Mouse (Mus musculus): Measurements from ENCODE around the gene Ebi3. TPM values are rescaled to one million over a fixed set of nuclear protein-coding genes. Genes with fewer than 3 reads are reported as not detected.

Ebi3 gene
- polyA plus RNA-seq, 1 experiment from 2014 or later: 2.8 TPM

GRCm38 (mm10) chr17:55949400-55949799 lies 3.0 kb upstream of the Ebi3 start, which contains the start of gene Zfp119b:
TSS of gene Zfp119b (minus strand) at chr17:55949500.
- no peak for DNase-seq (ENCODE audit: low spot score)
- 88% methylated on average over 2 of the region's 2 CpGs for WGBS
- H3K4me1 ChIP-seq (replicated peaks): peaks cover 9% of the 10 kb centered on the region

DNA sequence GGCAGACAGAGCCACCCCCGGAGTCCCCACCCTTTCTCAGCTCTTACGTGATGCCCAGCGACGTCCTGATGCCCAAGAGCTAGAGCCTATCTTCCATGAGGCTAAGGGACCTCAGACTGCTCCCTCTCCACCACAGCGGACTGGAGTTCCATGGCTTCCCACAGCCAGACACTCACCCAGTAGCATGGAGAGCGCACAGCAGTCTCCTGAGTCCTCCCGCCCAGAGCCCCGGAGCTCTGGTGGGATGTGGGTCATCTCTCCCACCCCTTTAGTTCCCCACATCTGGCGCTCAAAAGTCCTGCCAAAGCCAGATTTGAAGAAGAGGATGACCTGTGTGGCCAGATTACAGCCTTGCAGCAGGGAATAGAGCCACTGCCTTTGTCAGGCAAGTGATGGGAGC lies 1.8 kb upstream of the Ebi3 start:
- Histone ChIP-seq H3K4me1 (replicated peaks) (peaks cover 6% of the 10 kb centered on the region), H3K9me3 (no peaks in the 10 kb centered on the region), H3K27ac (no peak overlapping the region), H3K27me3 (ENCODE audit: insufficient read depth, poor library complexity, severe bottlenecking) (peaks cover 14% of the 10 kb centered on the region), H3K4me3 (no peak overlapping the region), H3K36me3 (no peaks in the 10 kb centered on the region)
- no peak for DNase-seq (ENCODE audit: low spot score)
- WGBS: 80% methylated on average over 9 of the region's 9 CpGs

More at GRCm38 (mm10) chr17:55949400-55949799, 3.0 kb upstream of the Ebi3 start, which contains the start of gene Zfp119b:
- no peaks in the 10 kb centered on the region for H3K9me3 ChIP-seq
- no peak within 1 kb of the TSS for H3K27ac ChIP-seq
- H3K27me3 ChIP-seq (ENCODE audit: insufficient read depth, poor library complexity, severe bottlenecking): peaks cover 3% of the 10 kb centered on the region
- H3K4me3 ChIP-seq: no peak within 1 kb of the TSS
- no peaks in the 10 kb centered on the region for H3K36me3 ChIP-seq

DNA sequence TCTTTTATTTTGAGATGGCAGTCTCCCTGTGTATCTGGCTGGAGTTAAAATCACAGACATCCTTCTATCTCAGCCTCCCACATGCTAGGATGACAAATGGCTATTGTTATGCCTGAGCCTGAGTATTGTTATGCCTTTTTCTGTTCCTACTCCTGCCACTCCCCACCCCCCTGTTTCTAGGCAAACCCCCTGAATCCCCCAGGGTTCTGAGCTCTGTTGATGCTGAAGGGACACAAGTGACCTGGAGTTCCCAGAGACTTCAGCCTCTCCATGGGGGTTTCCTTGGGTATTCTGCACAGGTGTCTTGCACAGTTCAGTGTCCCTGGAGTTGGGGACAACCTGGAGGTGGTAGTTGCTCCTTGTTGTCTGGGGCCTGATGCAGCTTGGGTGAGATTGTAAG lies 399 bp upstream of the Ebi3 start:
- Histone ChIP-seq H3K36me3 (no peaks in the 10 kb centered on the region), H3K9me3 (no peaks in the 10 kb centered on the region), H3K27ac (no peak overlapping the region), H3K4me3 (no peak overlapping the region), H3K27me3 (ENCODE audit: insufficient read depth, poor library complexity, severe bottlenecking) (peaks cover 14% of the 10 kb centered on the region), H3K4me1 (replicated peaks) (peaks cover 14% of the 10 kb centered on the region)
- no peak for DNase-seq (ENCODE audit: low spot score)

GRCm38 (mm10) chr17:55953751-55954150 lies 1.3 kb downstream of the Ebi3 start:
- Histone ChIP-seq H3K27ac (no peak overlapping the region), H3K4me3 (no peak overlapping the region), H3K4me1 (replicated peaks) (peaks cover 31% of the 10 kb centered on the region), H3K36me3 (no peaks in the 10 kb centered on the region), H3K27me3 (ENCODE audit: insufficient read depth, poor library complexity, severe bottlenecking) (peaks cover 14% of the 10 kb centered on the region), H3K9me3 (no peaks in the 10 kb centered on the region)
- 79% methylated on average over 6 of the region's 6 CpGs for WGBS
- no peak for DNase-seq (ENCODE audit: low spot score)

DNA sequence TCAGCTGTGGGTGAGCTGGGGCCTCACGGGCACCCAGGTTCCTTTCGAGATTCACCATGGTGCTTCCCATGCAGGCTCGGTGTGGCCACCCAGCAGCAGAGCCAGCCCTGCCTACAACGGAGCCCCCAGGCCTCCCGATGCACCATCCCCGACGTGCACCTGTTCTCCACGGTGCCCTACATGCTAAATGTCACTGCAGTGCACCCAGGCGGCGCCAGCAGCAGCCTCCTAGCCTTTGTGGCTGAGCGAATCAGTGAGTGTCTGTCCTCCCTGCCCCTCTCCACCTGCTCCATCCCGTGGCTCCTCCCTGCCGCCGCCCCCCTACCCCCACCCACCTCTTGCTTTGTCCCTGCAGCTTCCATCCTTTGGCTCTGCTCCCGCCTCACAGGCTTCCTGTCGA lies 1.8 kb downstream of the Ebi3 start:
- no peaks in the 10 kb centered on the region for H3K36me3 ChIP-seq
- H3K4me1 ChIP-seq (replicated peaks): peaks cover 31% of the 10 kb centered on the region
- 41% methylated on average over 16 of the region's 16 CpGs for WGBS
- no peak overlapping the region for H3K4me3 ChIP-seq
- no peaks in the 10 kb centered on the region for H3K9me3 ChIP-seq
- no peak overlapping the region; the same call in 1 of the 2 replicates for H3K27ac ChIP-seq
- no peak for DNase-seq (ENCODE audit: low spot score)
- H3K27me3 ChIP-seq (ENCODE audit: insufficient read depth, poor library complexity, severe bottlenecking): peaks cover 14% of the 10 kb centered on the region

DNA sequence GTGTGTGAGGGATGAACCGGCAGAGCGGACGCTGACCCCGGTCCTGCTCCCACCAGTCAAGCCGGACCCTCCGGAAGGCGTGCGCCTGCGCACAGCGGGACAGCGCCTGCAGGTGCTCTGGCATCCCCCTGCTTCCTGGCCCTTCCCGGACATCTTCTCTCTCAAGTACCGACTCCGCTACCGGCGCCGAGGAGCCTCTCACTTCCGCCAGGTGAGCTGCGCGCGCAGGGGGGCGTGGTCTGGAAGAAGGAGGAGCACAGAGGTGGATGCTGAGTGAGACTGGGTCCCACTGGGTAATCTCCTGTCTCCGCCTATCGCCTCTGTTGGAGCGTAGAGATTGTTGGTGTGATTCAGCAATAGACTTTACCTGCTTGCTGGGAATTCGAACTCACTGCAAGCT lies 3.7 kb downstream of the Ebi3 start:
- peaks cover 39% of the 10 kb centered on the region for H3K4me1 ChIP-seq (replicated peaks)
- WGBS: 1% methylated on average over 26 of the region's 26 CpGs
- peak overlapping the region; percentile 74 for H3K27ac ChIP-seq

GRCm38 (mm10) chr17:55956591-55956990 lies 4.2 kb downstream of the Ebi3 start:
- H3K36me3 ChIP-seq: peaks cover 12% of the 10 kb centered on the region
- H3K27ac ChIP-seq: no peak overlapping the region
- 30% methylated on average over 6 of the region's 6 CpGs for WGBS
- peaks cover 39% of the 10 kb centered on the region for H3K4me1 ChIP-seq (replicated peaks)
- DNase-seq (ENCODE audit: low spot score): no peak
- peak overlapping the region; percentile 57 for H3K4me3 ChIP-seq
- H3K9me3 ChIP-seq: no peaks in the 10 kb centered on the region
- peaks cover 14% of the 10 kb centered on the region for H3K27me3 ChIP-seq (ENCODE audit: insufficient read depth, poor library complexity, severe bottlenecking)

More for the DNA sequence above, 3.7 kb downstream of the Ebi3 start:
- peak; percentile 72 for DNase-seq (ENCODE audit: low spot score)
- no peaks in the 10 kb centered on the region for H3K9me3 ChIP-seq
- peaks cover 7% of the 10 kb centered on the region for H3K36me3 ChIP-seq
- H3K27me3 ChIP-seq (ENCODE audit: insufficient read depth, poor library complexity, severe bottlenecking): peaks cover 14% of the 10 kb centered on the region
- peak overlapping the region; percentile 57 for H3K4me3 ChIP-seq

- DNase-seq (ENCODE audit: low spot score): peak; percentile 81
- peak overlapping the region; percentile 57; the same call in 1 of the 2 replicates for H3K4me3 ChIP-seq
- peaks cover 14% of the 10 kb centered on the region for H3K27me3 ChIP-seq (ENCODE audit: insufficient read depth, poor library complexity, severe bottlenecking)
- 15% methylated on average over 9 of the region's 9 CpGs for WGBS
- H3K36me3 ChIP-seq: peaks cover 18% of the 10 kb centered on the region
- H3K27ac ChIP-seq: peak overlapping the region; percentile 69
- H3K9me3 ChIP-seq: no peaks in the 10 kb centered on the region
- peaks cover 37% of the 10 kb centered on the region for H3K4me1 ChIP-seq (replicated peaks)
Measured at GRCm38 (mm10) chr17:55957168-55957567, 4.7 kb downstream of the Ebi3 start.

GRCm38 (mm10) chr17:55957726-55958583 lies 5.5 kb downstream of the Ebi3 start:
- peak overlapping the region; percentile 90 for H3K27ac ChIP-seq
- peaks cover 23% of the 10 kb centered on the region for H3K36me3 ChIP-seq
- H3K4me3 ChIP-seq: peak overlapping the region; percentile 57
- H3K9me3 ChIP-seq: no peaks in the 10 kb centered on the region
- 83% methylated on average over 13 of the region's 13 CpGs for WGBS
- peaks cover 14% of the 10 kb centered on the region for H3K27me3 ChIP-seq (ENCODE audit: insufficient read depth, poor library complexity, severe bottlenecking)
- DNase-seq (ENCODE audit: low spot score): no peak
- H3K4me1 ChIP-seq (replicated peaks): peaks cover 37% of the 10 kb centered on the region

- DNase-seq (ENCODE audit: low spot score): no peak
- H3K27me3 ChIP-seq (ENCODE audit: insufficient read depth, poor library complexity, severe bottlenecking): peaks cover 14% of the 10 kb centered on the region
- H3K9me3 ChIP-seq: no peaks in the 10 kb centered on the region
- peak overlapping the region; percentile 53 for H3K4me3 ChIP-seq
- H3K4me1 ChIP-seq (replicated peaks): peaks cover 37% of the 10 kb centered on the region
- peaks cover 29% of the 10 kb centered on the region for H3K36me3 ChIP-seq
- 30% methylated on average over 2 of the region's 2 CpGs for WGBS
- H3K27ac ChIP-seq: peak overlapping the region; percentile 90
Measured at GRCm38 (mm10) chr17:55958584-55958886, 6.1 kb downstream of the Ebi3 start.

GRCm38 (mm10) chr17:55958918-55959728 lies 6.7 kb downstream of the Ebi3 start, which contains the start of gene Yju2:
TSS of gene Yju2 (plus strand) at chr17:55959099.
- H3K36me3 ChIP-seq: peaks cover 35% of the 10 kb centered on the region
- H3K27ac ChIP-seq: peak within 1 kb of the TSS; percentile 90
- WGBS: under 1% methylated on average over 46 of the region's 46 CpGs
- no peaks in the 10 kb centered on the region for H3K9me3 ChIP-seq
- H3K27me3 ChIP-seq (ENCODE audit: insufficient read depth, poor library complexity, severe bottlenecking): peaks cover 14% of the 10 kb centered on the region
- DNase-seq (ENCODE audit: low spot score): peak; percentile 94
- H3K4me1 ChIP-seq (replicated peaks): peaks cover 37% of the 10 kb centered on the region
- H3K4me3 ChIP-seq: peak within 1 kb of the TSS; percentile 53

- WGBS: 81% methylated on average over 10 of the region's 10 CpGs
- Histone ChIP-seq H3K36me3 (peaks cover 45% of the 10 kb centered on the region), H3K27me3 (ENCODE audit: insufficient read depth, poor library complexity, severe bottlenecking) (peaks cover 4% of the 10 kb centered on the region), H3K9me3 (no peaks in the 10 kb centered on the region), H3K4me1 (replicated peaks) (peaks cover 37% of the 10 kb centered on the region), H3K4me3 (peak overlapping the region; percentile 53), H3K27ac (peak overlapping the region; percentile 90)
- no peak for DNase-seq (ENCODE audit: low spot score)
Measured at GRCm38 (mm10) chr17:55959946-55960740, 7.7 kb downstream of the Ebi3 start.
